Mouse (Mus musculus): ENCODE data around the gene Tmem108. TPM values are rescaled to one million over a fixed set of nuclear protein-coding genes. Genes with fewer than 3 reads are reported as not detected.

Gene Tmem108
- total and polyA plus RNA-seq, 2 experiments from 2014 or later, result 24.8 to 25.2 TPM

GRCm38 (mm10) chr9:103652127-103652882, 109.3 kb downstream of the Tmem108 start:
- ATAC-seq (ENCODE audit: low FRiP score) (no peak), DNase-seq (ENCODE audit: low spot score) (peak; percentile 15)
- 67% methylated on average over 8 of the region's 8 CpGs for WGBS
- no peak for TF ChIP-seq CTCF (IDR thresholded peaks at IDR 0.05)
- Histone ChIP-seq H3K4me2 (ENCODE audit: low read depth, low read length, poor library complexity, severe bottlenecking) (no peak overlapping the region), H3K36me3 (ENCODE audit: insufficient read depth, low read length) (no peaks in the 10 kb centered on the region), H3K4me1 (ENCODE audit: insufficient read depth, low read length) (peaks cover 20% of the 10 kb centered on the region), H3K9ac (replicated peaks; ENCODE audit: low read length, poor library complexity, severe bottlenecking) (no peak overlapping the region), H3K27ac (ENCODE audit: low read depth, low read length) (no peak overlapping the region), H3K27me3 (ENCODE audit: insufficient read depth, low read length) (no peaks in the 10 kb centered on the region), H3K4me3 (ENCODE audit: low read depth, low read length) (no peak overlapping the region), H3K9me3 (ENCODE audit: low read length) (no peaks in the 10 kb centered on the region)

- ATAC-seq (ENCODE audit: low FRiP score), result no peak
- no peak overlapping the region for H3K4me3 ChIP-seq (ENCODE audit: low read depth, low read length)
These were observed 115.0 kb downstream of the Tmem108 start for GRCm38 (mm10) chr9:103646605-103647004.

GRCm38 (mm10) chr9:103645724-103646123, 115.9 kb downstream of the Tmem108 start:
- 93% methylated on average over 7 of the region's 7 CpGs for WGBS
- Histone ChIP-seq H3K4me3 (ENCODE audit: low read depth, low read length) (no peak overlapping the region), H3K27ac (ENCODE audit: low read depth, low read length) (no peak overlapping the region), H3K4me2 (ENCODE audit: low read depth, low read length, poor library complexity, severe bottlenecking) (no peak overlapping the region), H3K4me1 (ENCODE audit: insufficient read depth, low read length) (peaks cover 3% of the 10 kb centered on the region; the same call in 1 of the 2 replicates), H3K9ac (replicated peaks; ENCODE audit: low read length, poor library complexity, severe bottlenecking) (no peak overlapping the region), H3K9me3 (ENCODE audit: low read length) (no peaks in the 10 kb centered on the region), H3K36me3 (ENCODE audit: insufficient read depth, low read length) (no peaks in the 10 kb centered on the region), H3K27me3 (ENCODE audit: insufficient read depth, low read length) (no peaks in the 10 kb centered on the region)
- DNase-seq (ENCODE audit: low spot score) (no peak), ATAC-seq (ENCODE audit: low FRiP score) (no peak)
- TF ChIP-seq CTCF (IDR thresholded peaks at IDR 0.05), result no peak

More at GRCm38 (mm10) chr9:103646605-103647004, 115.0 kb downstream of the Tmem108 start:
- 0 out of 2 replicates have a peak, but pooled peaks have one; percentile 10 for TF ChIP-seq CTCF (IDR thresholded peaks at IDR 0.05)
- no peak overlapping the region for H3K27ac ChIP-seq (ENCODE audit: low read depth, low read length)
- H3K9ac ChIP-seq (replicated peaks; ENCODE audit: low read length, poor library complexity, severe bottlenecking), result no peak overlapping the region
- no peak overlapping the region for H3K4me2 ChIP-seq (ENCODE audit: low read depth, low read length, poor library complexity, severe bottlenecking)
- 85% methylated on average over 2 of the region's 2 CpGs for WGBS
- H3K9me3 ChIP-seq (ENCODE audit: low read length), result no peaks in the 10 kb centered on the region
- no peak for DNase-seq (ENCODE audit: low spot score)
- H3K4me1 ChIP-seq (ENCODE audit: insufficient read depth, low read length), result no peaks in the 10 kb centered on the region; the same call in 1 of the 2 replicates
- no peaks in the 10 kb centered on the region for H3K27me3 ChIP-seq (ENCODE audit: insufficient read depth, low read length)
- H3K36me3 ChIP-seq (ENCODE audit: insufficient read depth, low read length), result no peaks in the 10 kb centered on the region

GRCm38 (mm10) chr9:103642300-103642699, 119.3 kb downstream of the Tmem108 start:
- no peaks in the 10 kb centered on the region for H3K27me3 ChIP-seq (ENCODE audit: insufficient read depth, low read length)
- WGBS, result 53% methylated on average over 10 of the region's 10 CpGs
- no peak overlapping the region for H3K4me3 ChIP-seq (ENCODE audit: low read depth, low read length)
- H3K9ac ChIP-seq (replicated peaks; ENCODE audit: low read length, poor library complexity, severe bottlenecking), result no peak overlapping the region
- H3K27ac ChIP-seq (ENCODE audit: low read depth, low read length), result no peak overlapping the region
- TF ChIP-seq CTCF (IDR thresholded peaks at IDR 0.05), result no peak
- no peaks in the 10 kb centered on the region for H3K9me3 ChIP-seq (ENCODE audit: low read length)
- H3K36me3 ChIP-seq (ENCODE audit: insufficient read depth, low read length), result no peaks in the 10 kb centered on the region
- ATAC-seq (ENCODE audit: low FRiP score) (no peak), DNase-seq (ENCODE audit: low spot score) (no peak)
- peaks cover 3% of the 10 kb centered on the region; the same call in 1 of the 2 replicates for H3K4me1 ChIP-seq (ENCODE audit: insufficient read depth, low read length)
- no peak overlapping the region for H3K4me2 ChIP-seq (ENCODE audit: low read depth, low read length, poor library complexity, severe bottlenecking)

GRCm38 (mm10) chr9:103641340-103641739, 120.3 kb downstream of the Tmem108 start:
- H3K27ac ChIP-seq (ENCODE audit: low read depth, low read length), result no peak overlapping the region
- 87% methylated on average over 4 of the region's 4 CpGs for WGBS
- H3K36me3 ChIP-seq (ENCODE audit: insufficient read depth, low read length), result no peaks in the 10 kb centered on the region
- no peak for TF ChIP-seq CTCF (IDR thresholded peaks at IDR 0.05)
- H3K4me2 ChIP-seq (ENCODE audit: low read depth, low read length, poor library complexity, severe bottlenecking), result no peak overlapping the region
- DNase-seq (ENCODE audit: low spot score) (no peak), ATAC-seq (ENCODE audit: low FRiP score) (no peak)
- H3K9ac ChIP-seq (replicated peaks; ENCODE audit: low read length, poor library complexity, severe bottlenecking), result no peak overlapping the region
- no peaks in the 10 kb centered on the region for H3K27me3 ChIP-seq (ENCODE audit: insufficient read depth, low read length)
- 0 out of 2 replicates have a peak, but pooled peaks cover 3% of the 10 kb centered on the region for H3K4me1 ChIP-seq (ENCODE audit: insufficient read depth, low read length)
- H3K9me3 ChIP-seq (ENCODE audit: low read length), result no peaks in the 10 kb centered on the region
- H3K4me3 ChIP-seq (ENCODE audit: low read depth, low read length), result no peak overlapping the region

- H3K4me2 ChIP-seq (ENCODE audit: low read depth, low read length, poor library complexity, severe bottlenecking), result no peak overlapping the region
- ATAC-seq (ENCODE audit: low FRiP score) (no peak), DNase-seq (ENCODE audit: low spot score) (no peak)
- no peak overlapping the region for H3K27ac ChIP-seq (ENCODE audit: low read depth, low read length)
- H3K27me3 ChIP-seq (ENCODE audit: insufficient read depth, low read length), result no peaks in the 10 kb centered on the region
- 0 out of 2 replicates have a peak, but pooled peaks cover 3% of the 10 kb centered on the region for H3K4me1 ChIP-seq (ENCODE audit: insufficient read depth, low read length)
- no peaks in the 10 kb centered on the region for H3K9me3 ChIP-seq (ENCODE audit: low read length)
- WGBS, result 68% methylated on average over 1 of the region's 1 CpGs
- H3K9ac ChIP-seq (replicated peaks; ENCODE audit: low read length, poor library complexity, severe bottlenecking), result no peak overlapping the region
- no peak for TF ChIP-seq CTCF (IDR thresholded peaks at IDR 0.05)
- H3K4me3 ChIP-seq (ENCODE audit: low read depth, low read length), result no peak overlapping the region
- H3K36me3 ChIP-seq (ENCODE audit: insufficient read depth, low read length), result no peaks in the 10 kb centered on the region
These were observed 122.2 kb downstream of the Tmem108 start for GRCm38 (mm10) chr9:103639413-103639812.

All from midbrain, postnatal 0 days (tissue).